Mouse (Mus musculus): ENCODE data around the gene Actr8. TPM values are rescaled to one million over a fixed set of nuclear protein-coding genes. Genes with fewer than 3 reads are reported as not detected.

Gene Actr8
- polyA plus RNA-seq, 1 experiment from 2014 or later, result 88.1 TPM

- Histone ChIP-seq H3K9ac (no peak overlapping the region), H3K36me3 (replicated peaks) (no peaks in the 10 kb centered on the region), H3K9me3 (no peaks in the 10 kb centered on the region), H3K4me1 (no peaks in the 10 kb centered on the region; the same call in 1 of the 2 replicates), H3K27ac (no peak overlapping the region), H3K4me2 (no peak overlapping the region), H3K4me3 (replicated peaks) (no peak overlapping the region), H3K27me3 (no peaks in the 10 kb centered on the region)
- WGBS, result 93% methylated on average over 8 of the region's 8 CpGs
- no peak for ATAC-seq (ENCODE audit: low FRiP score)
These were observed 41.2 kb downstream of the Actr8 start for GRCm38 (mm10) chr14:30019375-30019774.

- WGBS, result 43% methylated on average over 9 of the region's 9 CpGs
- Histone ChIP-seq H3K4me2 (no peak overlapping the region), H3K4me3 (replicated peaks) (no peak overlapping the region), H3K9ac (no peak overlapping the region), H3K9me3 (no peaks in the 10 kb centered on the region), H3K27me3 (no peaks in the 10 kb centered on the region), H3K27ac (no peak overlapping the region), H3K4me1 (no peaks in the 10 kb centered on the region; the same call in 1 of the 2 replicates), H3K36me3 (replicated peaks) (no peaks in the 10 kb centered on the region)
- no peak for ATAC-seq (ENCODE audit: low FRiP score)
These were observed 41.8 kb downstream of the Actr8 start for GRCm38 (mm10) chr14:30019792-30020575.

- H3K4me2 ChIP-seq, result no peak overlapping the region
- H3K9me3 ChIP-seq, result no peaks in the 10 kb centered on the region
- H3K27me3 ChIP-seq, result no peaks in the 10 kb centered on the region
- H3K36me3 ChIP-seq (replicated peaks), result no peaks in the 10 kb centered on the region
- WGBS, result 94% methylated on average over 6 of the region's 6 CpGs
- H3K9ac ChIP-seq, result no peak overlapping the region
- ATAC-seq (ENCODE audit: low FRiP score), result no peak
- no peaks in the 10 kb centered on the region; the same call in 1 of the 2 replicates for H3K4me1 ChIP-seq
- H3K27ac ChIP-seq, result no peak overlapping the region
- H3K4me3 ChIP-seq (replicated peaks), result no peak overlapping the region
These were observed 44.3 kb downstream of the Actr8 start for GRCm38 (mm10) chr14:30022471-30022870.

GRCm38 (mm10) chr14:30024387-30024786, 46.2 kb downstream of the Actr8 start:
- Histone ChIP-seq H3K27me3 (no peaks in the 10 kb centered on the region), H3K4me1 (no peaks in the 10 kb centered on the region; the same call in 1 of the 2 replicates), H3K4me2 (no peak overlapping the region), H3K4me3 (replicated peaks) (no peak overlapping the region), H3K27ac (no peak overlapping the region), H3K9me3 (no peaks in the 10 kb centered on the region), H3K9ac (no peak overlapping the region), H3K36me3 (replicated peaks) (no peaks in the 10 kb centered on the region)
- no peak for ATAC-seq (ENCODE audit: low FRiP score)
- 54% methylated on average over 7 of the region's 7 CpGs for WGBS

- H3K36me3 ChIP-seq (replicated peaks), result no peaks in the 10 kb centered on the region
- no peak overlapping the region for H3K9ac ChIP-seq
- H3K4me3 ChIP-seq (replicated peaks), result no peak overlapping the region
- 60% methylated on average over 2 of the region's 2 CpGs for WGBS
- ATAC-seq (ENCODE audit: low FRiP score), result no peak
- H3K27ac ChIP-seq, result no peak overlapping the region
- H3K4me1 ChIP-seq, result no peaks in the 10 kb centered on the region
- no peak overlapping the region for H3K4me2 ChIP-seq
- no peaks in the 10 kb centered on the region for H3K27me3 ChIP-seq
- no peaks in the 10 kb centered on the region for H3K9me3 ChIP-seq
These were observed 49.2 kb downstream of the Actr8 start for GRCm38 (mm10) chr14:30027378-30027777.

- no peaks in the 10 kb centered on the region for H3K36me3 ChIP-seq (replicated peaks)
- no peaks in the 10 kb centered on the region for H3K9me3 ChIP-seq
- no peak overlapping the region for H3K4me3 ChIP-seq (replicated peaks)
- no peak overlapping the region for H3K9ac ChIP-seq
- no peak for ATAC-seq (ENCODE audit: low FRiP score)
- no peak overlapping the region for H3K27ac ChIP-seq
- WGBS, result 78% methylated on average over 8 of the region's 8 CpGs
- H3K4me2 ChIP-seq, result no peak overlapping the region
- H3K4me1 ChIP-seq, result no peaks in the 10 kb centered on the region
- no peaks in the 10 kb centered on the region for H3K27me3 ChIP-seq
These were observed 55.3 kb downstream of the Actr8 start for GRCm38 (mm10) chr14:30033405-30033804.

- no peak for ATAC-seq (ENCODE audit: low FRiP score)
- Histone ChIP-seq H3K27ac (no peak overlapping the region), H3K9me3 (no peaks in the 10 kb centered on the region), H3K36me3 (replicated peaks) (no peaks in the 10 kb centered on the region), H3K4me1 (no peaks in the 10 kb centered on the region), H3K27me3 (no peaks in the 10 kb centered on the region), H3K4me2 (no peak overlapping the region), H3K4me3 (replicated peaks) (no peak overlapping the region), H3K9ac (no peak overlapping the region)
- WGBS, result 90% methylated on average over 18 of the region's 18 CpGs
These were observed 60.3 kb downstream of the Actr8 start for GRCm38 (mm10) chr14:30038431-30038830.

GRCm38 (mm10) chr14:30039413-30039812, 61.3 kb downstream of the Actr8 start:
- Histone ChIP-seq H3K36me3 (replicated peaks) (no peaks in the 10 kb centered on the region), H3K9me3 (no peaks in the 10 kb centered on the region), H3K4me1 (no peaks in the 10 kb centered on the region), H3K4me3 (replicated peaks) (no peak overlapping the region), H3K4me2 (no peak overlapping the region), H3K9ac (no peak overlapping the region), H3K27ac (no peak overlapping the region), H3K27me3 (no peaks in the 10 kb centered on the region)
- WGBS, result 81% methylated on average over 4 of the region's 4 CpGs
- ATAC-seq (ENCODE audit: low FRiP score), result no peak

- Histone ChIP-seq H3K4me2 (no peak overlapping the region), H3K9ac (no peak overlapping the region), H3K27ac (no peak overlapping the region), H3K36me3 (replicated peaks) (no peaks in the 10 kb centered on the region), H3K4me3 (replicated peaks) (no peak overlapping the region), H3K9me3 (no peaks in the 10 kb centered on the region), H3K27me3 (no peaks in the 10 kb centered on the region), H3K4me1 (no peaks in the 10 kb centered on the region)
- no peak for ATAC-seq (ENCODE audit: low FRiP score)
- 84% methylated on average over 9 of the region's 9 CpGs for WGBS
These were observed 63.7 kb downstream of the Actr8 start for GRCm38 (mm10) chr14:30041836-30042235.

GRCm38 (mm10) chr14:30043356-30043940, 65.3 kb downstream of the Actr8 start:
- Histone ChIP-seq H3K27ac (no peak overlapping the region), H3K4me2 (no peak overlapping the region), H3K4me3 (replicated peaks) (no peak overlapping the region), H3K9ac (no peak overlapping the region), H3K36me3 (replicated peaks) (no peaks in the 10 kb centered on the region), H3K4me1 (no peaks in the 10 kb centered on the region), H3K9me3 (no peaks in the 10 kb centered on the region), H3K27me3 (no peaks in the 10 kb centered on the region)
- ATAC-seq (ENCODE audit: low FRiP score), result no peak
- WGBS, result 88% methylated on average over 7 of the region's 7 CpGs

- no peaks in the 10 kb centered on the region for H3K36me3 ChIP-seq (replicated peaks)
- H3K4me2 ChIP-seq, result no peak overlapping the region
- H3K9me3 ChIP-seq, result no peaks in the 10 kb centered on the region
- no peak overlapping the region for H3K9ac ChIP-seq
- no peaks in the 10 kb centered on the region for H3K27me3 ChIP-seq
- WGBS, result 93% methylated on average over 10 of the region's 10 CpGs
- no peak for ATAC-seq (ENCODE audit: low FRiP score)
- H3K4me3 ChIP-seq (replicated peaks), result no peak overlapping the region
- no peaks in the 10 kb centered on the region for H3K4me1 ChIP-seq
- H3K27ac ChIP-seq, result no peak overlapping the region
These were observed 67.1 kb downstream of the Actr8 start for GRCm38 (mm10) chr14:30045239-30045638.

- no peaks in the 10 kb centered on the region for H3K9me3 ChIP-seq
- no peaks in the 10 kb centered on the region for H3K36me3 ChIP-seq (replicated peaks)
- no peaks in the 10 kb centered on the region for H3K27me3 ChIP-seq
- no peak overlapping the region for H3K27ac ChIP-seq
- ATAC-seq (ENCODE audit: low FRiP score), result no peak
- H3K4me3 ChIP-seq (replicated peaks), result no peak overlapping the region
- 84% methylated on average over 8 of the region's 8 CpGs for WGBS
- H3K4me2 ChIP-seq, result no peak overlapping the region
- no peaks in the 10 kb centered on the region for H3K4me1 ChIP-seq
- H3K9ac ChIP-seq, result no peak overlapping the region
These were observed 67.6 kb downstream of the Actr8 start for GRCm38 (mm10) chr14:30045704-30046220.

GRCm38 (mm10) chr14:30046976-30047375, 68.8 kb downstream of the Actr8 start:
- 97% methylated on average over 4 of the region's 4 CpGs for WGBS
- H3K36me3 ChIP-seq (replicated peaks), result no peaks in the 10 kb centered on the region
- no peak for ATAC-seq (ENCODE audit: low FRiP score)
- no peaks in the 10 kb centered on the region for H3K9me3 ChIP-seq
- no peak overlapping the region for H3K27ac ChIP-seq
- no peaks in the 10 kb centered on the region for H3K27me3 ChIP-seq
- no peak overlapping the region for H3K4me2 ChIP-seq
- H3K9ac ChIP-seq, result no peak overlapping the region
- no peaks in the 10 kb centered on the region for H3K4me1 ChIP-seq
- H3K4me3 ChIP-seq (replicated peaks), result no peak overlapping the region

Data from forebrain, embryonic 12.5 days (tissue).